Mouse (Mus musculus): ENCODE measurements around the gene 4931428F04Rik.

DNA sequence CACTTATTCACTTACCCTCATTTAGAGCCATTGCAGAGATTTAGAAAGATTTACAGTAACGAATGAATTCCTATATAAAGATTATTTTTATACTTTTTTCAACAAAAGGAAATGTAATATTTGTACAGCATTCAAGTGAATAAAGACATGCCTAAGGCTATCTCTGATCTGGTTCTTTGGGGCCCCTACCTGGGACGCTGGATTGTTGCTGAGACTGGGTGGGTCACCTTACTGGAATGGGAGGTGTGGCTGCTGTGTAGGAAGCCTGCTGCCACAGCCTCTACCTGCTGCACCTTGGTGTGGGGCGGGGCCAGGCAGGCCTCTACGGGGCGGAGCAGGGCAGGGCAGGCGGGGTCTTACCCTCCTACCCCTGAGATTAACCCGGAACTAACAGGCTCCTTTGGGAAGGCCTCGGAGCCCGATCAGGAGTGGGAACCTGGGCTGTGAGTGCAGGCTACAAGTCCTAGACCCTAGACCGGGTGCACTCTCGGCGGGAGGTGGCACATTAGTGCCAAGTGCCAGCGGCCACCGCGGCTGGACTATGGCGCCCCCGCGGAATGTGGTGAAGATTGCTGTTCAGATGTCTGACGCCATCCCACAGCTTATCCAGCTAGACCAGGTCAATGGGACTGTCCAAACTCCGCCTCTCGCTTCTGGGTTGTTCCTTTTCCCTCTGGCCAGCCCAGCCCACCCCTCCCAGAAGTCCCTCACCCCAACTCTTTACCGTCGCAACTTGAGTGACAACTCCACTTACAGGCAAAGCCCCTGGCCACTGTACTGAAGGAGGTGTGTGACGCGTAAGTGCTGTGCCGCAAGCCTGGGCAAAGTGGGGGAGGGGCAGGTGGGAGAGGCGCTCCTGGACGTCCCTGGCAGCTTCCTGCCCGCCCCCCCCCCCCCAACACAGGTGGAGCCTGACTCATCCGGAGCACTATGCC, 15.8 kb upstream of the 4931428F04Rik start, which contains the start of gene Elmo3:
- TF ChIP-seq CTCF (IDR thresholded peaks at IDR 0.05; ENCODE audit: low read depth) (no peak), EP300 (IDR thresholded peaks at IDR 0.05; ENCODE audit: low read depth) (no peak)

Data from heart, postnatal 0 days (tissue).